Mouse (Mus musculus) stomach, postnatal 0 days (tissue): ENCODE results near the gene Tenm3.
A peak's percentile ranks its signal among the peaks of the same experiment; 100 is the strongest.

Source experiments
- CTCF ChIP-seq: IDR thresholded peaks from 2 replicates; pipeline ENCODE4 v1.5.1; 2016; ENCODE audit warnings: antibody characterized with exemption, low read depth, mild to moderate bottlenecking, moderate library complexity
- EP300 ChIP-seq: optimal IDR thresholded peaks from 2 replicates; pipeline ENCODE3; 2016; ENCODE audit warnings: antibody characterized with exemption

DNA sequence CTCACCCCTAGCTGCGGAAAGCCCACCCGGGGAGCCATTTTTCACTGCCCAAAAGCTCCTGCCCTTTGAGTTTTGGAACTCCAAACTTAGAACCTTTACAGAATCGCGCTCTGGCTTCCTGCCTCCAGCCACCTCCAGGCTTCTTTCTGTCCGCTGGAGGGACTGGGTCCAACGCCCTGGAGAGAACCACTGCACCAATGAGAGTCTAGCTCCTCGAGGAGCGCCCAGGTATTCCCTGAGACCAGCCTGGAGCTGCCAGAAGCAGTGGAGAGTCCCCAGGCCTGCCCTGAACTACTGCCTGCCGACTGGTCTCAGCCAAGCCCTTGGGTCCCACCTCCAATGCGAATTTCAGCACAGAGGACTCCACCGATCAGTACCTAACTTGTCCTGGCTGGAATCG lies 1.2 kb upstream of the Tenm3 start:
- TF ChIP-seq CTCF = peak; percentile 24; the same call in 1 of the 2 replicates
- TF ChIP-seq EP300 = no peak
